Mouse (Mus musculus) hindbrain, postnatal 0 days (tissue): Measurements from ENCODE around the gene Ifi203. TPM values are rescaled to one million over a fixed set of nuclear protein-coding genes. Genes with fewer than 3 reads are reported as not detected.
"Not testable (repeated sequence)": the region's sequence is repeated elsewhere in the genome, so short reads cannot be mapped to it uniquely, and the experiment has no call there.

ENCODE experiments used
- ATAC-seq: fragments of 200-750 bp; cut with Nextera tagmentation; 2 replicates; pipeline ENCODE4 v1.8.0; 2017; ENCODE audit warnings: mild to moderate bottlenecking, moderate TSS enrichment, moderate library complexity
- DNase-seq: peaks from one replicate; pipeline ENCODE4 v3.0.0-alpha.2; 2015; ENCODE audit warnings: low spot score
- H3K27ac ChIP-seq: fragments of 300-500 bp; sonication (generic); 2 replicates; pipeline ENCODE4 v1.5.1; 2014; ENCODE audit warnings: mild to moderate bottlenecking
- H3K27me3 ChIP-seq: fragments of 300-500 bp; sonication (generic); 2 replicates; pipeline ENCODE4 v1.6.1; 2014; ENCODE audit warnings: low read length, mixed read lengths; ENCODE audit not compliant: insufficient read depth
- H3K36me3 ChIP-seq: fragments of 300-500 bp; sonication (generic); 2 replicates; pipeline ENCODE4 v1.6.1; 2014; ENCODE audit warnings: low read length, mixed read lengths; ENCODE audit not compliant: insufficient read depth
- H3K4me1 ChIP-seq: fragments of 300-500 bp; sonication (generic); 2 replicates; pipeline ENCODE4 v1.6.1; 2014; ENCODE audit warnings: antibody characterized with exemption, low read length, mixed read lengths; ENCODE audit not compliant: insufficient read depth
- H3K4me2 ChIP-seq: fragments of 300-500 bp; sonication (generic); 2 replicates; pipeline ENCODE4 v1.6.1; 2014; ENCODE audit warnings: low read depth, mild to moderate bottlenecking, low read length, moderate library complexity, mixed read lengths
- H3K4me3 ChIP-seq: fragments of 300-500 bp; sonication (generic); 2 replicates; pipeline ENCODE4 v1.5.1; 2014; ENCODE audit warnings: low read length
- H3K9ac ChIP-seq: fragments of 300-500 bp; sonication (generic); replicated peaks from 2 replicates; pipeline ENCODE4 v1.6.1; 2014; ENCODE audit warnings: mild to moderate bottlenecking, low read length, moderate library complexity, mixed read lengths
- H3K9me3 ChIP-seq: fragments of 300-500 bp; sonication (generic); 2 replicates; pipeline ENCODE4 v1.6.1; 2016; ENCODE audit warnings: low read length, mixed read lengths
- CTCF ChIP-seq: IDR thresholded peaks from 2 replicates; pipeline ENCODE4 v1.5.1; 2016; ENCODE audit warnings: antibody characterized with exemption, control low read depth, low read depth
- WGBS: fragments of 180-500 bp; shearing (Covaris S2); extraction: QIAGEN DNeasy Blood & Tissue Kit; methylation state at CpG from one replicate; pipeline ENCODE4 v1.1.7; 2014; 5-methylcytosine and 5-hydroxymethylcytosine counted together
- polyA plus RNA-seq: library from polyadenylated mRNA; unstranded; fragments of >200 nt; fragmentation: Nextera tagmentation; extraction: Ambion mirVana; gene quantifications from 2 replicates; pipeline ENCODE4 v1.2.1, GENCODE M21; 2015
- total RNA-seq: library from RNA; depleted of rRNA; stranded (reverse); fragments of >200 nt; gene quantifications from 2 replicates; pipeline ENCODE4 v1.2.3, GENCODE M21; 2014

Gene Ifi203
- total and polyA plus RNA-seq, 2 experiments from 2014 or later, result 1.6 to 2.3 TPM

DNA sequence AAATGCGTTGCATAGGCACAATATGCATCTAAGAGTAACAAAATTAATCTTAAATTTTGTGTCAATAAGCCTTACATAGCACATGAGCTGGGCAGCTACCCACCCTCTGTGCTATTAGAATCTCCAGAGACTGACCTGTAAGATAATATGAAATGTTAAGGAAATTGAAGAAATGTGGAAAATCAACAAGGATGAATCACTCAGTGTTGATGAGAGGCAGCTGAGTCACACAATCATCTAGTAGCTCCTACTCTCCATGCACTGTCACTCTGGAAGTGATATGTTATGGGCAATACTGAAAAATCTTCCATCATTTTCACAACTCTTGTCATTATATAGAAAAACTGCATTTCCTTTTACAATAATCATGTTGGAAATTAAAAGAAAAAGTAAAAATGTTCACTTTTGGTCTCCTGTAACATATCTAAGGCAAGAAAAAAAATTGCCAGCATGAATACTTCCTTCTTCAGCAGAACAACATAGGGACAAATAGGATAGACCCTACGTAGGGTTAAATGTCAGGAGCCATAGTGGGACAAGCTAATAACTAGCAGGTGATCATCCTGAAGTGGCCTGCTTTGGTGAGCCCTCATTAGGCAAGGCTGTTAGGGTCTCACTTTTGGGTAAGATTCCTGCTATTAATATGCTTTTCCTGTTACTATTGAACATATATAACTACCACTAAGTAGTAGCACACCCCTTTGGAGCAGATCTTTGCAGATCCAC is 12.8 kb upstream of the Ifi203 start:
- DNase-seq, result no peak

DNA sequence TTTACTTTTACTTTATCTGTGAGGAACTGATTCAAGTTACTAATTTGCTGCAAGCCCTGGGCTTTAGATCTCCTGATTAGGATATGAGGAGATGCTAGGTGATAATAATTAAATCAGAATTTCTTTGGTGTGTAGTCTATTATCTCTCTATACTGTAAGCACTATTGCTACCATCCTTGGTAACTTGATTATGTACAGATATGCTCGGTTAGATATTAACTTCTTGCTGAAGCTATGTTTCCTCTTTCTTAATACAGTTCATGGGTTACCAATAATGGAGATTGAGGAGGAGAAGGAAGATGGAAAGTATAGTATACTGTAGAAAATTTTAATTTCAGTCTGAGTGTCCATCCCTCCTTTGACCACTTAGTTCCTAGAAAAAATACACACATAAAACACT is 11.1 kb upstream of the Ifi203 start:
- no peaks in the 10 kb centered on the region for H3K4me1 ChIP-seq
- no peak for DNase-seq
- no peak overlapping the region for H3K27ac ChIP-seq
- no peak overlapping the region for H3K4me2 ChIP-seq
- no peak overlapping the region for H3K9ac ChIP-seq
- H3K36me3 ChIP-seq, result no peaks in the 10 kb centered on the region
- no peak for TF ChIP-seq CTCF
- 86% methylated on average over 1 of the region's 1 CpGs for WGBS
- no peak overlapping the region for H3K4me3 ChIP-seq
- no peaks in the 10 kb centered on the region for H3K9me3 ChIP-seq
- no peak for ATAC-seq
- no peaks in the 10 kb centered on the region for H3K27me3 ChIP-seq

More for the DNA sequence above, 12.8 kb upstream of the Ifi203 start:
- no peak for ATAC-seq
- Histone ChIP-seq H3K27ac (no peak overlapping the region), H3K4me1 (no peaks in the 10 kb centered on the region), H3K36me3 (no peaks in the 10 kb centered on the region), H3K9ac (no peak overlapping the region), H3K4me2 (no peak overlapping the region), H3K27me3 (no peaks in the 10 kb centered on the region), H3K4me3 (no peak overlapping the region), H3K9me3 (no peaks in the 10 kb centered on the region)
- TF ChIP-seq CTCF, result no peak
- 87% methylated on average over 2 of the region's 2 CpGs for WGBS

DNA sequence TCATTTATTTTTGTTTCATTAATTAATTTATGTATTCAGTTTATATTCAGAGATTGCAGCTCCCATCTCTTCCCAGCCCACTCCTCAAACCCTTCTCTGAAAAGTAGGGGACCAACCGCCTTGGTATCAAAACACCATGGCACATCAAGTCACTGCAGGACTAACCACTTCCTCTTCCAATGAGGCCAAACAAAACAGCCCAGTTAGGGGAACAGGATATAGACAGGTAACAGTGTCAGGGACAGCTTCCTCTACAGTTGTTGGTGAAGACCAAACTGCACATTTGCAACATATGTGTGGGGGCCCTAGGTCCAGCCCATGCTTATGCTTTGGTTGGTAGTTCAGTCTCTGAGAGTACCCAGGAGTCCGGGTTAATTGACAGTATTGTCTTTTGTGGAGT is 6.6 kb upstream of the Ifi203 start:
- 89% methylated on average over 2 of the region's 2 CpGs for WGBS
- ATAC-seq, DNase-seq, H3K27me3 ChIP-seq, H3K4me1 ChIP-seq, H3K27ac ChIP-seq, H3K9me3 ChIP-seq, H3K4me3 ChIP-seq, H3K9ac ChIP-seq, H3K4me2 ChIP-seq, H3K36me3 ChIP-seq: not testable (repeated sequence)

DNA sequence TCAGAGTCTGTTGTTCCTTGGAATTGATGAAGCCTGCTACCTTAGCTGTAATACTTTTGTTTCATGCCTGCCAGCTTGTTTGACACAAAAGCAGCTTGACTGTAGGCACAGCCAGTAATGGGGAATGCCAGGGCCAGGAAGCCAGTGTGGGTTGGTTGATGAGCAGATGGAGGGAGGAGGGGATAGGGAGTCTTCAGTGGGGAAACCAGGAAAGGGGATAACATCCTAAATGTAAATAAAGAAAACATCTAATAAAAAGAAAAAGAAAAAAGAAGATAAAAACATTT is 251 bp upstream of the Ifi203 start:
- 0 out of 2 replicates have a peak, but pooled peaks have one; percentile 53 for ATAC-seq
- not testable (repeated sequence) for DNase-seq, H3K27ac ChIP-seq, H3K36me3 ChIP-seq, H3K4me3 ChIP-seq, H3K9me3 ChIP-seq, H3K4me1 ChIP-seq, H3K4me2 ChIP-seq, H3K27me3 ChIP-seq, H3K9ac ChIP-seq

DNA sequence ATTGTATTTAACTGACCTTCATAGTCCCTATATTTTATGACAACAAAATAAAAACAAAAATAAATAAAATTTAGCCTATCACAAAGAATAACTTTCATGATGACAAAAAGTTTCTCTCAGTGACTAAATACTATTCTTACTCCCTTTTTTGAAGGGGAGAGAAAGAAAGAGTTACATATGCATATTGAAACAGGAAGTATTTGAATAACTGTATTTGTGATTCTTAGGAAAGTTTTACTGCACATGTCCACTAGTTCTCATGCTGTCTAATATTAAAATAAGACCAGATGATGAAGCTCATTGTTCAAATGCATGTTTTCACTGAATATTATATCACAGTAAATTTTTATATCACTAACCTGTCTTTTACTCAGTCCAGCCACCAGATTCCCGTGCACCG is 950 bp downstream of the Ifi203 start:
- not testable (repeated sequence) for H3K4me1 ChIP-seq, H3K4me2 ChIP-seq, H3K4me3 ChIP-seq, H3K27me3 ChIP-seq, H3K9ac ChIP-seq, H3K9me3 ChIP-seq, H3K27ac ChIP-seq, DNase-seq, ATAC-seq, H3K36me3 ChIP-seq
- WGBS, result 97% methylated on average over 2 of the region's 2 CpGs

DNA sequence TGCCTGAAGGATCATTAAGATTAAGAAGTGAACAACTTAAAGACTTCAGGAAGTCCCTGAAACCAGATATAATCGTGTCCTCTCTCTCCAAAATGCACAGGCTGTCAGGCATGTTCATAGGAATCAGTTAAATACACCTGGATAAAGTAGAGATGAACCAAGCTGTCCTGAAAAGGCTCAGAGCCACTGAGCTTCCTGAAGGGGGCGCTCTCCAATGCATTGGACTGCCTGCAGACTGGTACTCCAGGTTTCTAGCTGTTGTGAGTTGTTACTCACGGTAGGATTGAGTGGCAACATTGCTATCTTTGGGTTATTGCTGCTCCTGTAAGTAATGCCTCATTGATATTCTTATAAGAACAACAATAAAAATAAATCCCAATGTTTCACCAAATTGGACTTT is 23.2 kb downstream of the Ifi203 start:
- not testable (repeated sequence) for ATAC-seq, H3K36me3 ChIP-seq

DNA sequence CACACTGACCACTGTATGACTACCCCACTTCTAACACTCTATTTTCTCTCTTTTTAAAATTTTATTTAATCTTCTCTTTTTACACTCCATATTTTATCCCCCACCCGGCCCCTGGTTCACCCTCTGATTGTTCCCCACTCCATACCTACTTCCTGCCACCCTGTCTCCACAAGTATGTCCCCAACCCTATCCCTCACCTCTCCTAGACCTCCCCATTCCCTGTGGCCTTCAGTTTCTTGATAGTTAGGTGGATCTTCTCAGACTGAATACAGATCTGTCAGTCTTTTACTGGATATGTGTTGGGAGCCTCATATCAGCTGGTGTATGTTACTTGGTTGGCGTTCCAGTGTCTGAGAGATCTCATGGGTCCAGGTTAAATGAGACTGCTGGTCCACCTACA is 27.9 kb downstream of the Ifi203 start:
- TF ChIP-seq CTCF, result no peak
- ATAC-seq (no peak), DNase-seq (no peak)
- Histone ChIP-seq H3K4me2 (no peak overlapping the region), H3K4me3 (no peak overlapping the region), H3K9me3 (no peaks in the 10 kb centered on the region), H3K36me3 (no peaks in the 10 kb centered on the region), H3K4me1 (no peaks in the 10 kb centered on the region), H3K27ac (no peak overlapping the region), H3K27me3 (no peaks in the 10 kb centered on the region), H3K9ac (no peak overlapping the region)
- 82% methylated on average over 2 of the region's 2 CpGs for WGBS

More for the DNA sequence above, 23.2 kb downstream of the Ifi203 start:
- H3K4me1 ChIP-seq, DNase-seq, H3K9me3 ChIP-seq, H3K27ac ChIP-seq, H3K4me3 ChIP-seq, H3K4me2 ChIP-seq, H3K27me3 ChIP-seq, H3K9ac ChIP-seq: not testable (repeated sequence)
- 74% methylated on average over 2 of the region's 3 CpGs for WGBS

DNA sequence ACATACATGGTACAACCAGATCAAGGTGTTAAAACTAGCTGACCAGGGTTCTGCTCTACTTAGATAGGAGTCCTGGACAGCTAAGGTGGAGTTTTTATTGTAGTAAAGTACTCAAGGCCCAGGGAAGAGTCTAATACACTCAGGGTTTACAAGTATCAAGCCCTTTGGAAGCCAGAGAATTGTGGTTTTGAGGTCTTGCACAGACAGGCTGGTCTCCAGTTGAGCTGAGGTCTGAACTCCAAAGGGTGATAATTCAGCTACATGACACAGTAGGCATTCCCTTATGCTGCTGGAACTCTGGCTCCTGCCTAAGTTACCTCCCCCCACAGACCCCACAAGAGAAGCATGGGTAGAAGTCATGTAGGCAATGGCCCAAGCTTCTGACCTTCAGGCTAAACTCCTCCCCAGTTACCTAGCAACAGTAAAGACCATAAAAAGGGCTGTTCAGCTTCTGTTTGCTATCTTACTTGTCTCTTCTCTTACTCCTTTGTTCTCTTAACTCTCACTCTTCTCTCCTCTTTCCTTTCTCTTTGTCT is 29.1 kb downstream of the Ifi203 start:
- not testable (repeated sequence) for H3K4me2 ChIP-seq, H3K27me3 ChIP-seq, H3K4me3 ChIP-seq, H3K9ac ChIP-seq, H3K36me3 ChIP-seq, H3K4me1 ChIP-seq, DNase-seq, H3K27ac ChIP-seq, H3K9me3 ChIP-seq, ATAC-seq

DNA sequence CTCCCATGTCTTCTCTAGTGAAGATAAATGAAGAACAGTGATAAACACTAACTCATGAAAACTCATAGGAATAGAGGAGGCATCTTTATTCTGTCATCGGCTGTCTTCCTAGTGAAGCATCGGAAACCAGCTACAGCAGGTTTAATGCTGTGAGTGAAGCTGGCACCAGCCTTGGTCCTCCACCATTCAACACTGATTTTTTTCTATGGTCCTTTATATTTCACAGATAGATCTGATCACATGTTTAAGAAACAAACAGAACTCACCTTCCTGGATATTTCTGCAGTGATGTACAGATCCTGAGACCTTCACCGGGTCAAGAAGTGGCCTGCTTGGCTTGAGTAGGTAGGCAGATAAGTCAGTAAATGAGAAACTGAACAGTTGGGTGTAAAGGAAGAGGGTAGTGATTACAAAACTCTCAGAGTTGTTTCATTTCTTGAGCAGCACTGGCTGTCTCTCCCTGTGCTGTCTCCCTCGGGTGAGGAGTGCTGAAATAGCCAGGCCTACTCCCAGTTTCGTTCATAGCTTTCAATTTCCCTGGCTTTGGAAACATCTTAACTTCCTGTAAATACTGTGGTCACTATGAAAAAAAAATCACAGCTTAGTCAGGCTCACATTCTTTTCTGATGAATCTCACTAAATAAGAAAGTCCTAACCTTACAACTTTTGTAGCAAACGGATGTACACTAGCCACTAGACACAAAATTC is 29.8 kb downstream of the Ifi203 start, which contains the start of gene Ifi211:
TSS of gene Ifi211 (minus strand) at position 499 of the 708 bp plus-strand sequence.
- H3K9ac ChIP-seq, DNase-seq, H3K4me2 ChIP-seq, ATAC-seq, H3K9me3 ChIP-seq, H3K27me3 ChIP-seq, H3K27ac ChIP-seq, H3K36me3 ChIP-seq, H3K4me3 ChIP-seq, H3K4me1 ChIP-seq: not testable (repeated sequence)
- 87% methylated on average over 6 of the region's 6 CpGs for WGBS
